Mouse (Mus musculus) cerebellum, adult 2 months (tissue): Measurements from ENCODE around the gene Iqsec1. TPM values are rescaled to one million over a fixed set of nuclear protein-coding genes. Genes with fewer than 3 reads are reported as not detected.

Source experiments
- DNase-seq, 2 experiments: peaks; one replicate each; pipeline ENCODE4 v3.0.0; 2021
- H3K27ac ChIP-seq: fragments of 200-500 bp; 2 replicates; pipeline ENCODE4 v1.5.1; 2012; ENCODE audit warnings: low read length, control low read depth, inconsistent platforms; ENCODE audit not compliant: insufficient read depth
- H3K27me3 ChIP-seq: fragments of 200-500 bp; 2 replicates; pipeline ENCODE4 v1.6.1; 2012; ENCODE audit warnings: inconsistent platforms, mild to moderate bottlenecking, low read length, moderate library complexity; ENCODE audit not compliant: control insufficient read depth, insufficient read depth
- H3K4me1 ChIP-seq: fragments of 200-500 bp; 2 replicates; pipeline ENCODE4 v1.6.1; 2011; ENCODE audit warnings: low read length; ENCODE audit not compliant: control insufficient read depth, insufficient read depth
- H3K4me3 ChIP-seq: fragments of 200-500 bp; replicated peaks from 2 replicates; pipeline ENCODE3; 2011; ENCODE audit warnings: mild to moderate bottlenecking, low read depth, low read length, control low read depth; ENCODE audit not compliant: insufficient read depth
- CTCF ChIP-seq: fragments of 200-500 bp; IDR thresholded peaks from 2 replicates; pipeline ENCODE4 v1.5.1; 2011; ENCODE audit warnings: low read depth, mild to moderate bottlenecking, control low read depth, low read length, moderate library complexity, borderline replicate concordance; ENCODE audit not compliant: insufficient read depth
- POLR2A ChIP-seq: fragments of 200-500 bp; IDR thresholded peaks from 2 replicates; pipeline ENCODE4 v1.6.1; 2011; ENCODE audit warnings: low read length, control low read depth, borderline replicate concordance; ENCODE audit not compliant: insufficient read depth
- WGBS: fragments of 180-500 bp; shearing (Covaris S2); methylation state at CpG from one replicate; pipeline ENCODE4 v1.1.7; 2018; 5-methylcytosine and 5-hydroxymethylcytosine counted together
- polyA plus RNA-seq: library from polyadenylated mRNA; depleted of rRNA; stranded (reverse); fragments of >200 nt; gene quantifications from 2 replicates; pipeline ENCODE4 v1.2.3, GENCODE M21; 2012

Iqsec1 gene
- polyA plus RNA-seq, 1 experiment: 249 TPM

DNA sequence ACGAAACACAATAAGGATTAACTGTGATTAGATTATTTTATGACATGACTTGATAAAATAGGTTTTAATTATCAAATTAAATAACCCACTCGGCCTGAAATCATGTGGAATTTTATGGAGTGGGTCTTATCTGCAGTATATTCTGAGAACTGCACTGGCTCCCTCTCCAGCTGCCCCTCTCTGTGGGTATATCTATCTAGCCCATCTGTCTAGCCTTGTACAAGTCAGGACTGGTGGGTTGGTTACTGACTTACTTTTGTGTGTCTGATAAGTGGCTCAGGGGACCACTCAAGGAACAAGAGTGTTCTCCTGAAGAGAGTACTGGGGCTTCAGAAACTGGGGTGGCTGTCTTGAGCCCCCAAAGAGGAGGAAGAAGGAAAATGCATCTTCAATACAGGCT, 18.7 kb upstream of the Iqsec1 start:
- DNase-seq: no peak
- H3K27ac ChIP-seq: no peak overlapping the region
- WGBS: 83% methylated on average over 2 of the region's 2 CpGs
- 0 out of 2 replicates have a peak, but pooled peaks cover 5% of the 10 kb centered on the region for H3K4me1 ChIP-seq
- H3K27me3 ChIP-seq: no peaks in the 10 kb centered on the region
- H3K4me3 ChIP-seq: no peak overlapping the region
- no peak for TF ChIP-seq POLR2A
- TF ChIP-seq CTCF: no peak

DNA sequence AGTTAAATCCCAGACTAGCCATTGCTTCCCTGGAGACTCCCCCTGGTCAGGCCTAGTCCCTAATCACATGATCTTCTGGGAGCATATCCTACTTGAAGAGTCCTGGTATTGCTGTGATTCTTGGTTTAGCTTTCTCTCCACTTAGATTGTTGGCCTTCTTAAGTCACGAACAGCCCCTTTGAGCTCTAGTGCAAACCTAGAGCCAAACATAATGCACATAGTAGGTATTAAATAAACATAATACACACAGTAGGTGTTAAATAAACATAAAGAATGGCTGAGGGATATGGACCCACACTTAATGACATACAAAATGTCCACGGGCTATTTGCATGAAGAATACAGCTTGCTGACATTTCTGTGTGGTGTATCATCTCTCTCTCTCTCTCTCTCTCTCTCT, 15.7 kb upstream of the Iqsec1 start:
- H3K4me3 ChIP-seq: no peak overlapping the region
- 97% methylated on average over 2 of the region's 2 CpGs for WGBS
- H3K27ac ChIP-seq: no peak overlapping the region
- TF ChIP-seq CTCF (no peak), POLR2A (no peak)
- peaks cover 8% of the 10 kb centered on the region; the same call in 1 of the 2 replicates for H3K4me1 ChIP-seq
- DNase-seq: no peak
- no peaks in the 10 kb centered on the region for H3K27me3 ChIP-seq

DNA sequence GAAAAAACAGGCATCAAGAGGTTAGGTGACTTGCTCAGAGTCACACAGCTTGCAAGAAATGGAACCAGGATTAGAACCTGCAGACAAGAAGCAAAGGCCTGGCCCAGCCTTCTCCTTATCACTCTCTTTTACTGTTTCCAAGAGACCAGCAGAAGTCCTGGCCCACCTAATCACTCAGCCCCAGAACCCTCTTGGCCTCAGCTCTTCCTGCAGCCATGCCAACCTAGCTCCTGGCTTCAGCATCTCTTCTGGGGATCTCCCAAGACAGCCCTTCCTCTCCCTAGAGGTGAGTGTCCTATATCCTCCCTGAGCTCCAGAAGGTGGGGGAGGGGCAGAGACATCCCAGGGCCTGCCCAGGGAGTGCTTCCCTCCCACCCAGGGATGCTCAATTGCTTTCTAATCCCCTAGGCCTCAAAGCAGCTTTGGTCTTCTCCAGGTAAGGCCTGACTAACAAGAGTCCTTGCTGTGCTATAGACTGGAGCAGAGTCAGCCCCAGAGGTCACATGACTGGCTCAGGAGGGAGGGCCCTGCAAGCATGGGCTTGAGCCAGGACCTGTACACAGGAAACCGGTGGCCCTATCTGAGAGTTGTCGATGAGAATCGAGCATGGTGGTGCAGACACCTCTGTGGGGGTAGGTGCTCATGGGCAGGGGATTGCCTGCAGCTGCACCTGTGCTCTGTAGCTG, 15.0 kb upstream of the Iqsec1 start:
- TF ChIP-seq CTCF (no peak), POLR2A (no peak)
- 20% methylated on average over 3 of the region's 3 CpGs for WGBS
- Histone ChIP-seq H3K27me3 (no peaks in the 10 kb centered on the region), H3K27ac (no peak overlapping the region), H3K4me1 (peaks cover 8% of the 10 kb centered on the region; the same call in 1 of the 2 replicates), H3K4me3 (no peak overlapping the region)
- no peak for DNase-seq

DNA sequence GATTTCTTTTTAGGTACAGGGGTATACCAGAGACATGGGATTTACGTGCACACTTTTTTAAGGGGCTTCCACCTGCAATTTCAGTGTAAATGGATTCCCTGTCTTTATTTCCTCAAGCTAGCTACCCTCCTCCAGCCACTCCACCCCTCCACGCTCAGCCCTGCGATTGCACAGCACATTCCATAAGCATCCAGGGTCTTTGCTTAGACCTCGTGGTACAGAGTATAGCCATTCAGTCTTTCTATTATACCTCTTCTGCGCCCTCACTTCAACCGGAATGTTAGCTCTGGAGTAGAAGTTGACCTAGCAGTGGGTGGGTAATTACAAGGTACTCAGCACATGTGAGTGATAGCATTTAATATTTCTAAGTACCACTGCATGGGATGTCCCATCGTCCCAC, 13.1 kb upstream of the Iqsec1 start:
- Histone ChIP-seq H3K27me3 (no peaks in the 10 kb centered on the region), H3K4me1 (peaks cover 8% of the 10 kb centered on the region; the same call in 1 of the 2 replicates), H3K27ac (no peak overlapping the region; the same call in 1 of the 2 replicates), H3K4me3 (no peak overlapping the region)
- no peak for TF ChIP-seq CTCF
- no peak for TF ChIP-seq POLR2A
- 72% methylated on average over 7 of the region's 7 CpGs for WGBS
- DNase-seq: no peak

DNA sequence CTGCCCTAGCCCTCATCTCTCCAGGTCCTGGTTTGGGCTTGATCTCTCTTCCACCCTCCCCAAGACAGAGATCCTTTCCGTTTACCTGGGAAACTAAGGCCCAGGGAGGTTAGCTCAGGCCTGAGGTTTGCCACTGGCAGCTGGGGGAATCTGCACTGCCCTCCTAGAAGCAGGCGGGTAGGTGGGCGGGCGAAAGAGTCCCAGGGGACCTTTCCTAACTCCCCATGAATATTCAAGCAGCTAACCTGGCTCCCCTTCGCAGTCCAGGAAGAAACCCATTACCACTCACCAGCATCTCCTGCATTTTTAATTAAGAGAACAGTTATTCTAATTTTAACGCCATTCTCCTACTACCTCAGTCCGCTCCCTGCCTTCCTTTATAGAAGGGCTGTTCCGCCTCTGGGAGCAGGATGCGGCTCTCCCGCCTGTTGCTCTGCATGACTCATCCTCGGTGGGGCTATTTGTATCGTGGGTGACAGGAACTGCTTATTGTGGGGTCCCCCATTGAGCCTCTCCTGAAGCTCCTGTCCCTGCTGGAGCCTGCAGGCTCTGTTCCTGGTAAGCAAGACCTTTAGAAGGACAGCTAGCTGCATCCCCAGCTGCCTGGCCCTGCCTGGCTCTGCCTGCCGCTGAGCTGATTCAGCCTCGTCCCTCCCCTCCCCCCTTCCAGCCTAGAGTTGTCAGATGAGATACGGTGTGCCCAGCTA, 12.5 kb upstream of the Iqsec1 start:
- Histone ChIP-seq H3K27me3 (no peaks in the 10 kb centered on the region), H3K27ac (peak overlapping the region; percentile 59; the same call in 1 of the 2 replicates), H3K4me3 (no peak overlapping the region), H3K4me1 (peaks cover 8% of the 10 kb centered on the region; the same call in 1 of the 2 replicates)
- peak in 1 of 2 experiments; percentile 26 for DNase-seq
- TF ChIP-seq CTCF (no peak), POLR2A (no peak)
- WGBS: 36% methylated on average over 15 of the region's 15 CpGs

DNA sequence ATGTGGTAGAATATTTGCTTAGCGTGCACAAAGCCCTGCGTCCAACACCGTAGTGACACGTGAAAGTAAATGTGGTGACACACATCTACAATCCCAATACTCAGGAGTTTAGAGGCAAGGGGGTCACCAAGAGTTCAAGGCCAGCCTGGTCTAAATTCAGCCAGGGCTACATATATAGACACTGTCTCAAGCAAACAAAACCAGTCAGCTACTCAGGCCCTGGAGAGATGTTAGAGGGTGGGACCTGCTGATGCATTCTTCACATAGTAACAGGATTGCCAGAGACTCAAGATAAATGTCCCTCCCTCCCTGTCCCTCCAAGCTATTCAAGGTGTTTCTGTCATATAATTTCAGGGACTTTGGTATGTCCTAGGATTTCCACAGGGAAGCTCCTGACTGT, 10.7 kb upstream of the Iqsec1 start:
- Histone ChIP-seq H3K27ac (no peak overlapping the region), H3K4me3 (no peak overlapping the region), H3K27me3 (no peaks in the 10 kb centered on the region), H3K4me1 (peaks cover 8% of the 10 kb centered on the region; the same call in 1 of the 2 replicates)
- TF ChIP-seq POLR2A (no peak), CTCF (no peak)
- DNase-seq: no peak
- WGBS: 96% methylated on average over 4 of the region's 4 CpGs

DNA sequence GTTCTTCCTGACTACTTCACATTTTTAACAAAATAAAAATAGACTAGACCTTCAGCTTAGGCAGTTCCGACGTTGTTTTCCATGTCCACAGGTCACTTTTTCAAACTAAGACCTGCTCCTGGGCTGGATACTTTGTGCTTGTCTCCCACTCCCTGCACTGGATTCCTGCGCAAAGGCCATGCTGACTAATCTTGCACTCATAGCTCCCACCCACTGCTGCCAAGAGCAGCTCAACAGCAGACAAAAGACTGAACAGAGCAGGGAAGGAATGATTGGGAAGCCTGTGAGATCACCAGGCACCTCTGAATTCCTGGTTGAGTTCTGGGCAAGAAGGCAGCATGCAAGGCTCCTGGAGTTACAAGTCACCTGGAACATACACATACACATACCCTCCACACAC, 8.5 kb upstream of the Iqsec1 start:
- Histone ChIP-seq H3K27ac (no peak overlapping the region), H3K27me3 (no peaks in the 10 kb centered on the region), H3K4me1 (peaks cover 3% of the 10 kb centered on the region; the same call in 1 of the 2 replicates), H3K4me3 (no peak overlapping the region)
- TF ChIP-seq POLR2A: no peak
- no peak for TF ChIP-seq CTCF
- no peak for DNase-seq
- 95% methylated on average over 3 of the region's 3 CpGs for WGBS
